Mouse (Mus musculus): Measurements from ENCODE around the gene Htr3a. TPM values are rescaled to one million over a fixed set of nuclear protein-coding genes. Genes with fewer than 3 reads are reported as not detected.

Htr3a gene
- polyA plus RNA-seq, 1 experiment = 1.8 TPM

DNA sequence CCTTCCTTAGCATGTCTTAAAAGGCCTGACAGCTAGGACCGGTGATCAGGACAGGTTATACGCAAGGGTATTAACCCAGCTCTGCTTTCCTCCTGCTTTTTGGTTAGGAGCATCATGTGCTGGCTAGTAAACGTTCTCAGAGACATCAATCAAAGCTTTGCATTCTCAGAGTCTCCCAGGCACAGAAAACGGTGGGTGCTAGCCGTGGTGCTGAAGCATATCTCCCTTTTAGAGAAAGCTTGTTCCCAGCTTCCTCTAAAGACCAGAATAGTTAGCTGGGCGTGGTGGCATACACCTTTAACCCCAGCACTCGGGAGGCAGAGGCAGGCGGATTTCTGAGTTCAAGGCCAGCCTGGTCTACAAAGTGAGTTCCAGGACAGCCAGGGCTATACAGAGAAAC lies 12.3 kb downstream of the Htr3a start:
- 47% methylated on average over 8 of the region's 8 CpGs for WGBS
- no peaks in the 10 kb centered on the region for H3K27me3 ChIP-seq (ENCODE audit: control insufficient read depth, insufficient read depth, low read length)
- no peak overlapping the region for H3K4me3 ChIP-seq (replicated peaks; ENCODE audit: insufficient read depth, low read depth, low read length)
- no peak for DNase-seq
- H3K4me1 ChIP-seq (ENCODE audit: control insufficient read depth, insufficient read depth, low read length) = no peaks in the 10 kb centered on the region
- no peak overlapping the region for H3K27ac ChIP-seq (ENCODE audit: insufficient read depth, low read length)
- TF ChIP-seq POLR2A (IDR thresholded peaks at IDR 0.05; ENCODE audit: borderline replicate concordance, insufficient read depth, low read length) (no peak), CTCF (IDR thresholded peaks at IDR 0.05; ENCODE audit: borderline replicate concordance, insufficient read depth, low read depth, low read length) (no peak)

DNA sequence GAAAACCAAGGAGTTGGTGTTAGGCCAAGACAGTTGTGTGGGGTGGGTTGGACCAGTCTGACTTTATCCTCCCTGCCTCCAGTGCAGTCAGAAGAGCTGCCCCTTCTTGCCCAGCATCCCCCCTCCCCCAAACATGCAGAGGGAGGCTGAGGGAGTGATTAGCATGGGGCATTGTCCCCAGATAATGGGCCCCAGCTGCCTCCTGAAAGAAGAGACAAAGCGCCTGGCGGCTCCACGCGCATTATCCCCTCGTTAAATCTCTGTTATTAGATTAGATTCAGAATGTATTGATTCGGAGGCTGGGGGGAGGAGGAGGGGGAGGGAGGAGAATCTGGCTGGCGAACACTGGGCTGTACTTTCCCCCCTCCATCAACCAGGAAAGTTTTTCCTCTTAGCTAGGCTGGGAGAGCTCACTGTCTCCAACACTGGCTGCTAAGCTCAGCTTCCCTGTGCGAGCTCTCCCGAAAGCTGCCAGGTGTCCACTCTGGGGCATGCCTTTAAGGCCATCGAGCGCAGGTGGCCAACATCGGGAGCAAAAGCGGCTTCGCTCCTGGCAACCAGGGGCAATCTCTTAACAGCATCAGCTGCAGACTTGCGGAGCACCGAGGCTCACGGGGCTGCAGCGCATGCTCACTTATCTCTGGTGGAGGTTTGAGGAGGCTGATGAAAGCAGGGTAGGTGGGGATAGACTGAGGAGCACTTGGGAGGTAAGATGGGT lies 14.9 kb downstream of the Htr3a start:
- no peak overlapping the region for H3K27ac ChIP-seq (ENCODE audit: insufficient read depth, low read length)
- TF ChIP-seq CTCF (IDR thresholded peaks at IDR 0.05; ENCODE audit: borderline replicate concordance, insufficient read depth, low read depth, low read length) = no peak
- H3K4me1 ChIP-seq (ENCODE audit: control insufficient read depth, insufficient read depth, low read length) = no peaks in the 10 kb centered on the region
- no peak overlapping the region for H3K4me3 ChIP-seq (replicated peaks; ENCODE audit: insufficient read depth, low read depth, low read length)
- no peaks in the 10 kb centered on the region for H3K27me3 ChIP-seq (ENCODE audit: control insufficient read depth, insufficient read depth, low read length)
- WGBS = 22% methylated on average over 18 of the region's 18 CpGs
- no peak for DNase-seq

DNA sequence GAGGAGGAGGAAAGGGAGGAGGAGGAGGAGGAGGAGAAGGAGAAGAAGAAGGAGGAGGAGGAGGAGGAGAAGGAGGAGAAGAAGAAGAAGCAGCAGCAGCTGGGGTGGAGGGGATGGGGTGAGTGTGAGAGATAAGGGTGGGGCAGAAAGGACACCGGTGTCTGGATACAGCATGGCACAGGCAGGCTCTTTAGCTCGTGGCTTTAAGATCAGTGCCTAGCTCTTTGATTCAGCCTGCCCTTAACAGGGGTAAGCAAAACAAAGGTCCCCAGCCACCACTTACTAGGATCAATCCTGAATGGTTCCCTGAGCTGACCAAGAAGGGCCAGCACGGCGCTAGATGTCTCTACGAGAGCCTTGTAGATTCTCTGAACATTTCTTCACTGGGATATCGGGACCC lies 16.1 kb downstream of the Htr3a start:
- no peak overlapping the region for H3K27ac ChIP-seq (ENCODE audit: insufficient read depth, low read length)
- no peak overlapping the region for H3K4me3 ChIP-seq (replicated peaks; ENCODE audit: insufficient read depth, low read depth, low read length)
- no peaks in the 10 kb centered on the region for H3K27me3 ChIP-seq (ENCODE audit: control insufficient read depth, insufficient read depth, low read length)
- TF ChIP-seq CTCF (IDR thresholded peaks at IDR 0.05; ENCODE audit: borderline replicate concordance, insufficient read depth, low read depth, low read length) (no peak), POLR2A (IDR thresholded peaks at IDR 0.05; ENCODE audit: borderline replicate concordance, insufficient read depth, low read length) (no peak)
- H3K4me1 ChIP-seq (ENCODE audit: control insufficient read depth, insufficient read depth, low read length) = no peaks in the 10 kb centered on the region
- DNase-seq = no peak
- WGBS = 75% methylated on average over 6 of the region's 6 CpGs

DNA sequence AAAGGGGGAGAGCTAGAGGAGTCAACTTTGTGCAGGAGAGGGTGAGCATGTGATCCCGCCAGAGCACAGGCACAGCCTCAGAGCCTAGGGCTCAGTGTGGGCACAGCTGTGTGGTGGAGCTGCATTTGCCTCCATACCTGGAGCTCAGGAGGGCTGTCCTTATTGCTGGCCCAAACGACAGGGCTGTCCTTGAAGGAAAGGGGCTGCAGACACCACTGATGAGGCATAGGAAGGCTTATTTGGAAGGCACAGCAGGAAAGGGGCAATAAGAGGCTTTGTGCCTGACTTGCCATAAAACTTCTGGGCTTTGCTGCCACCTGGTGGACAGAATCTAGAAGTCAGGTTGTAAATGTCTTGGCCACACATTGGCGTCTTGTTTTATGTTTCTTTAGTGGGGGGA lies 16.9 kb downstream of the Htr3a start:
- 27% methylated on average over 3 of the region's 3 CpGs for WGBS
- no peak overlapping the region for H3K27ac ChIP-seq (ENCODE audit: insufficient read depth, low read length)
- H3K4me1 ChIP-seq (ENCODE audit: control insufficient read depth, insufficient read depth, low read length) = no peaks in the 10 kb centered on the region
- DNase-seq = peak; percentile 44 to 66
- TF ChIP-seq POLR2A (IDR thresholded peaks at IDR 0.05; ENCODE audit: borderline replicate concordance, insufficient read depth, low read length) = no peak
- TF ChIP-seq CTCF (IDR thresholded peaks at IDR 0.05; ENCODE audit: borderline replicate concordance, insufficient read depth, low read depth, low read length) = peak; percentile 76
- no peaks in the 10 kb centered on the region for H3K27me3 ChIP-seq (ENCODE audit: control insufficient read depth, insufficient read depth, low read length)
- no peak overlapping the region for H3K4me3 ChIP-seq (replicated peaks; ENCODE audit: insufficient read depth, low read depth, low read length)

DNA sequence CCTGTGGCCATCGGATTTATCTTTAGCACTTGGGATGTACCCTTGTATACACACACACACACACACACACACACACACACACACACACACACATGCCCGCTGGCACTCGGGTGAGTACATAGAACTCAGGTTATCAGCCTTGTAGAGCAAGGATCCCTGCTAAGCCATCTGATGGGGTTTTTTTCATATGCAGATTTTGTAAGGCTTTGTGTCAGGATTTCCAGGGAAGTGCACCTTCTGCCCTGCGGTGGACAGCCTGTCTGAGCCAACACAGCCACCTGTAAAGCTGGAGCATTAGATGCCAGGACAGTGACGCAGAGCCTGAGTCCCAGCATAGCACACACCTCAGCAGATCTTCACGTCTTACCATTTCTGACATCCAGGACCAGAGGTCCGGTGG lies 21.8 kb downstream of the Htr3a start:
- no peaks in the 10 kb centered on the region; the same call in 1 of the 2 replicates for H3K27me3 ChIP-seq (ENCODE audit: control insufficient read depth, insufficient read depth, low read length)
- DNase-seq = no peak
- H3K27ac ChIP-seq (ENCODE audit: insufficient read depth, low read length) = no peak overlapping the region
- H3K4me1 ChIP-seq (ENCODE audit: control insufficient read depth, insufficient read depth, low read length) = no peaks in the 10 kb centered on the region
- H3K4me3 ChIP-seq (replicated peaks; ENCODE audit: insufficient read depth, low read depth, low read length) = no peak overlapping the region
- TF ChIP-seq CTCF (IDR thresholded peaks at IDR 0.05; ENCODE audit: borderline replicate concordance, insufficient read depth, low read depth, low read length) = no peak
- no peak for TF ChIP-seq POLR2A (IDR thresholded peaks at IDR 0.05; ENCODE audit: borderline replicate concordance, insufficient read depth, low read length)
- WGBS = 51% methylated on average over 7 of the region's 7 CpGs

DNA sequence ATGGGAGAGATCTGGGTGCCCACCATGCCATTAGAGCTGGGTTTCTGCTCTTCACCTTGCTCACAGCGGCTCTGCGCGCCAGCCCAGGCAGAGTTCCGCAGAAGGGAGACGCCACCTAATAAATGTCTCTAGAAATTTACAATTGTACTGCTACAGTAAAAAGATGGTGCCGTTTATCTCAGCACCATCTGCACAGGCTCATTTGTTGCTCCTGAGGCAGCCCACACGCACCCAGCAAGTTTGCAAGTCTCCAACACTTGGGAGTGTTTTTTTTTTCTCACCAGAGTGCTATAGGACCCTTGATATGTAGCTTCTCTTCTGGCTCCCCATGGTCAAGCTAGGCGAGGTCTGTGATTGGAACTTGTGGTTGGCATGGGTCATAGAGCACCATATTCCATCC lies 38.0 kb downstream of the Htr3a start:
- TF ChIP-seq CTCF (IDR thresholded peaks at IDR 0.05; ENCODE audit: borderline replicate concordance, insufficient read depth, low read depth, low read length) (no peak), POLR2A (IDR thresholded peaks at IDR 0.05; ENCODE audit: borderline replicate concordance, insufficient read depth, low read length) (no peak)
- no peak overlapping the region for H3K4me3 ChIP-seq (replicated peaks; ENCODE audit: insufficient read depth, low read depth, low read length)
- no peak overlapping the region for H3K27ac ChIP-seq (ENCODE audit: insufficient read depth, low read length)
- no peaks in the 10 kb centered on the region for H3K27me3 ChIP-seq (ENCODE audit: control insufficient read depth, insufficient read depth, low read length)
- 92% methylated on average over 8 of the region's 8 CpGs for WGBS
- no peak for DNase-seq
- H3K4me1 ChIP-seq (ENCODE audit: control insufficient read depth, insufficient read depth, low read length) = no peaks in the 10 kb centered on the region

DNA sequence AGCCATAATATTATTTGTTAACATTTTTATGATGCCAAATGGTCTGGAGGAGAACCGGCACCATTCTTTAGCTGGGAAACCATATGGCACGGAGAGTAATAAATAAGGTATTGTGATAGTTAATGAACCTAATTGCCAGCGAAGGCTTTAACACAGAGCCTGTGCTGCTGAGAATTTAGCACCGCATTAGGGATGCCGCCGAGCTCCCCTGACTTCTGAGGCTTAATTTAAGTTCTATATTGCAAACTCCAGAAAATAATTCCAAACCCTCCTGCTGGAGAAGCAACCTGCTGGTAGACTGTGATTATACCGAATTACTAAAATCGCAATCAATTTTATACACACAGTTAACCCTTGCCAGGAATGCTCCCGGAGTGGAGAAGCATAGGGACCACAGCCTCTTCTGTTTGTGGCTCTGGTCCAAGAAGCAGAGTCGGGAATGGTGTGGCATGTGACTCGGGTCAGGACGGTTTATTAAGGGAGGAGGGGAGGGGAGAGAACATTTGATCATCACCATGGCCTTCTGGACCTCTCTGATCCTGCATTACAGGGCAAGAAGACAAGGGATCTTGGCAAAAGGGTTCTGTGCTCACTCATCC lies 44.3 kb downstream of the Htr3a start:
- 41% methylated on average over 12 of the region's 12 CpGs for WGBS

DNA sequence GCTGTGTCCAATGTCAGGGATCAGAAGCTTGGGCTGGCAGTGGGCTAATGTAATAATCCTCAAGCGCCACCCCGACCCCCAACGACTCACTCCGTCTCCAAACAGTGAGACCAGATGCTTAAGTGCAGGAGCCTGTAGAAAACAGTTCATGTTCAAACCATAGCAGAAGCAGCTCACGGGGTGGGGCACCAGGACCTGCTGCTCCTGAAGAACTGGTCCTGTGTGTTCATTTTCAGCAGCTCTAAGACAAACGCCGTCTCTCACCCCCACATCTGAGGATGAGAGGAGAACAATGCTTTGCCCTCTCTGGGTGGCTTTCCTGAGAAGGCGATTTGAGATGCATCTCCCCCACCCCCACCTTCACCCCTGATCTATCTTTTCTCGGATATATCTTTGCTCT lies 45.7 kb downstream of the Htr3a start:
- no peak for DNase-seq
- no peaks in the 10 kb centered on the region for H3K27me3 ChIP-seq (ENCODE audit: control insufficient read depth, insufficient read depth, low read length)
- no peak for TF ChIP-seq CTCF (IDR thresholded peaks at IDR 0.05; ENCODE audit: borderline replicate concordance, insufficient read depth, low read depth, low read length)
- no peak for TF ChIP-seq POLR2A (IDR thresholded peaks at IDR 0.05; ENCODE audit: borderline replicate concordance, insufficient read depth, low read length)
- no peak overlapping the region for H3K4me3 ChIP-seq (replicated peaks; ENCODE audit: insufficient read depth, low read depth, low read length)
- H3K27ac ChIP-seq (ENCODE audit: insufficient read depth, low read length) = no peak overlapping the region
- H3K4me1 ChIP-seq (ENCODE audit: control insufficient read depth, insufficient read depth, low read length) = no peaks in the 10 kb centered on the region
- 65% methylated on average over 9 of the region's 9 CpGs for WGBS

More for the DNA sequence above, 44.3 kb downstream of the Htr3a start:
- H3K27ac ChIP-seq (ENCODE audit: insufficient read depth, low read length) = no peak overlapping the region
- no peaks in the 10 kb centered on the region for H3K27me3 ChIP-seq (ENCODE audit: control insufficient read depth, insufficient read depth, low read length)
- TF ChIP-seq CTCF (IDR thresholded peaks at IDR 0.05; ENCODE audit: borderline replicate concordance, insufficient read depth, low read depth, low read length) = no peak
- no peak for TF ChIP-seq POLR2A (IDR thresholded peaks at IDR 0.05; ENCODE audit: borderline replicate concordance, insufficient read depth, low read length)
- DNase-seq = no peak
- no peak overlapping the region for H3K4me3 ChIP-seq (replicated peaks; ENCODE audit: insufficient read depth, low read depth, low read length)
- H3K4me1 ChIP-seq (ENCODE audit: control insufficient read depth, insufficient read depth, low read length) = no peaks in the 10 kb centered on the region

Measured in cerebellum, adult 2 months (tissue).